Mouse (Mus musculus): ENCODE results near the gene Sgcd. TPM values are rescaled to one million over a fixed set of nuclear protein-coding genes. Genes with fewer than 3 reads are reported as not detected.

Gene Sgcd
- polyA plus RNA-seq, 1 experiment from 2014 or later, result 3.0 TPM

GRCm38 (mm10) chr11:47228222-47228621 lies 760.5 kb downstream of the Sgcd start:
- no peaks in the 10 kb centered on the region for H3K9me3 ChIP-seq (ENCODE audit: control insufficient read depth, low read length)
- no peaks in the 10 kb centered on the region for H3K4me1 ChIP-seq (replicated peaks; ENCODE audit: control insufficient read depth, insufficient read depth, low read length)
- ATAC-seq (ENCODE audit: low read depth), result peak; percentile 72; the same call in 1 of the 2 replicates
- H3K36me3 ChIP-seq (ENCODE audit: control insufficient read depth, insufficient read depth, low read length), result no peaks in the 10 kb centered on the region
- no peak overlapping the region for H3K9ac ChIP-seq (ENCODE audit: low read length)
- no peak overlapping the region for H3K27ac ChIP-seq (ENCODE audit: low read length)
- H3K27me3 ChIP-seq (ENCODE audit: control insufficient read depth, insufficient read depth, low read depth, low read length), result no peaks in the 10 kb centered on the region
- WGBS, result 20% methylated on average over 1 of the region's 1 CpGs
- no peak overlapping the region for H3K4me2 ChIP-seq (ENCODE audit: low read depth, low read length)
- H3K4me3 ChIP-seq (ENCODE audit: low read length), result no peak overlapping the region

GRCm38 (mm10) chr11:47224148-47224547 lies 764.6 kb downstream of the Sgcd start:
- no peaks in the 10 kb centered on the region for H3K36me3 ChIP-seq (ENCODE audit: control insufficient read depth, insufficient read depth, low read length)
- no peak overlapping the region for H3K4me3 ChIP-seq (ENCODE audit: low read length)
- H3K9ac ChIP-seq (ENCODE audit: low read length), result no peak overlapping the region
- H3K4me2 ChIP-seq (ENCODE audit: low read depth, low read length), result no peak overlapping the region
- WGBS, result 75% methylated on average over 2 of the region's 2 CpGs
- ATAC-seq (ENCODE audit: low read depth), result no peak
- no peaks in the 10 kb centered on the region for H3K4me1 ChIP-seq (replicated peaks; ENCODE audit: control insufficient read depth, insufficient read depth, low read length)
- H3K27ac ChIP-seq (ENCODE audit: low read length), result no peak overlapping the region
- no peaks in the 10 kb centered on the region for H3K27me3 ChIP-seq (ENCODE audit: control insufficient read depth, insufficient read depth, low read depth, low read length)
- H3K9me3 ChIP-seq (ENCODE audit: control insufficient read depth, low read length), result no peaks in the 10 kb centered on the region

- no peak overlapping the region for H3K4me3 ChIP-seq (ENCODE audit: low read length)
- no peak overlapping the region for H3K9ac ChIP-seq (ENCODE audit: low read length)
- H3K36me3 ChIP-seq (ENCODE audit: control insufficient read depth, insufficient read depth, low read length), result no peaks in the 10 kb centered on the region
- no peaks in the 10 kb centered on the region for H3K27me3 ChIP-seq (ENCODE audit: control insufficient read depth, insufficient read depth, low read depth, low read length)
- ATAC-seq (ENCODE audit: low read depth), result no peak
- no peak overlapping the region for H3K27ac ChIP-seq (ENCODE audit: low read length)
- no peak overlapping the region for H3K4me2 ChIP-seq (ENCODE audit: low read depth, low read length)
- H3K4me1 ChIP-seq (replicated peaks; ENCODE audit: control insufficient read depth, insufficient read depth, low read length), result no peaks in the 10 kb centered on the region
- no peaks in the 10 kb centered on the region for H3K9me3 ChIP-seq (ENCODE audit: control insufficient read depth, low read length)
- WGBS, result 81% methylated on average over 8 of the region's 8 CpGs
Observed at GRCm38 (mm10) chr11:47211531-47211930, 777.2 kb downstream of the Sgcd start.

GRCm38 (mm10) chr11:47206461-47206860 lies 782.3 kb downstream of the Sgcd start:
- ATAC-seq (ENCODE audit: low read depth), result no peak
- Histone ChIP-seq H3K4me3 (ENCODE audit: low read length) (no peak overlapping the region), H3K9me3 (ENCODE audit: control insufficient read depth, low read length) (no peaks in the 10 kb centered on the region), H3K36me3 (ENCODE audit: control insufficient read depth, insufficient read depth, low read length) (no peaks in the 10 kb centered on the region), H3K4me2 (ENCODE audit: low read depth, low read length) (no peak overlapping the region), H3K27me3 (ENCODE audit: control insufficient read depth, insufficient read depth, low read depth, low read length) (no peaks in the 10 kb centered on the region), H3K4me1 (replicated peaks; ENCODE audit: control insufficient read depth, insufficient read depth, low read length) (no peaks in the 10 kb centered on the region), H3K27ac (ENCODE audit: low read length) (no peak overlapping the region), H3K9ac (ENCODE audit: low read length) (no peak overlapping the region)
- WGBS, result 59% methylated on average over 1 of the region's 1 CpGs

GRCm38 (mm10) chr11:47199106-47199505 lies 789.7 kb downstream of the Sgcd start:
- ATAC-seq (ENCODE audit: low read depth), result no peak
- 82% methylated on average over 7 of the region's 7 CpGs for WGBS
- Histone ChIP-seq H3K4me3 (ENCODE audit: low read length) (no peak overlapping the region), H3K4me2 (ENCODE audit: low read depth, low read length) (no peak overlapping the region), H3K27ac (ENCODE audit: low read length) (no peak overlapping the region), H3K27me3 (ENCODE audit: control insufficient read depth, insufficient read depth, low read depth, low read length) (no peaks in the 10 kb centered on the region), H3K9me3 (ENCODE audit: control insufficient read depth, low read length) (no peaks in the 10 kb centered on the region), H3K36me3 (ENCODE audit: control insufficient read depth, insufficient read depth, low read length) (no peaks in the 10 kb centered on the region), H3K9ac (ENCODE audit: low read length) (no peak overlapping the region), H3K4me1 (replicated peaks; ENCODE audit: control insufficient read depth, insufficient read depth, low read length) (no peaks in the 10 kb centered on the region)

- Histone ChIP-seq H3K27ac (ENCODE audit: low read length) (no peak overlapping the region), H3K4me3 (ENCODE audit: low read length) (no peak overlapping the region), H3K4me1 (replicated peaks; ENCODE audit: control insufficient read depth, insufficient read depth, low read length) (no peaks in the 10 kb centered on the region), H3K27me3 (ENCODE audit: control insufficient read depth, insufficient read depth, low read depth, low read length) (no peaks in the 10 kb centered on the region), H3K9ac (ENCODE audit: low read length) (no peak overlapping the region), H3K4me2 (ENCODE audit: low read depth, low read length) (no peak overlapping the region), H3K9me3 (ENCODE audit: control insufficient read depth, low read length) (no peaks in the 10 kb centered on the region), H3K36me3 (ENCODE audit: control insufficient read depth, insufficient read depth, low read length) (no peaks in the 10 kb centered on the region)
- WGBS, result 60% methylated on average over 2 of the region's 2 CpGs
- ATAC-seq (ENCODE audit: low read depth), result no peak
Observed at GRCm38 (mm10) chr11:47188556-47188955, 800.2 kb downstream of the Sgcd start.

GRCm38 (mm10) chr11:47174977-47175376 lies 813.8 kb downstream of the Sgcd start:
- Histone ChIP-seq H3K27me3 (ENCODE audit: control insufficient read depth, insufficient read depth, low read depth, low read length) (no peaks in the 10 kb centered on the region), H3K4me2 (ENCODE audit: low read depth, low read length) (no peak overlapping the region), H3K4me1 (replicated peaks; ENCODE audit: control insufficient read depth, insufficient read depth, low read length) (peaks cover 4% of the 10 kb centered on the region; the same call in 1 of the 2 replicates), H3K9ac (ENCODE audit: low read length) (no peak overlapping the region), H3K27ac (ENCODE audit: low read length) (no peak overlapping the region), H3K9me3 (ENCODE audit: control insufficient read depth, low read length) (no peaks in the 10 kb centered on the region), H3K36me3 (ENCODE audit: control insufficient read depth, insufficient read depth, low read length) (no peaks in the 10 kb centered on the region), H3K4me3 (ENCODE audit: low read length) (no peak overlapping the region)
- 83% methylated on average over 2 of the region's 2 CpGs for WGBS
- ATAC-seq (ENCODE audit: low read depth), result no peak

- Histone ChIP-seq H3K9ac (ENCODE audit: low read length) (no peak overlapping the region), H3K4me2 (ENCODE audit: low read depth, low read length) (no peak overlapping the region), H3K4me1 (replicated peaks; ENCODE audit: control insufficient read depth, insufficient read depth, low read length) (peaks cover 4% of the 10 kb centered on the region; the same call in 1 of the 2 replicates), H3K27me3 (ENCODE audit: control insufficient read depth, insufficient read depth, low read depth, low read length) (no peaks in the 10 kb centered on the region), H3K9me3 (ENCODE audit: control insufficient read depth, low read length) (no peaks in the 10 kb centered on the region), H3K36me3 (ENCODE audit: control insufficient read depth, insufficient read depth, low read length) (no peaks in the 10 kb centered on the region), H3K27ac (ENCODE audit: low read length) (peak overlapping the region; percentile 36), H3K4me3 (ENCODE audit: low read length) (no peak overlapping the region)
- WGBS, result 54% methylated on average over 6 of the region's 6 CpGs
- peak; percentile 56; the same call in 1 of the 2 replicates for ATAC-seq (ENCODE audit: low read depth)
Observed at GRCm38 (mm10) chr11:47170926-47171625, 817.7 kb downstream of the Sgcd start.

- 76% methylated on average over 4 of the region's 4 CpGs for WGBS
- H3K4me1 ChIP-seq (replicated peaks; ENCODE audit: control insufficient read depth, insufficient read depth, low read length), result peaks cover 4% of the 10 kb centered on the region; the same call in 1 of the 2 replicates
- no peaks in the 10 kb centered on the region for H3K36me3 ChIP-seq (ENCODE audit: control insufficient read depth, insufficient read depth, low read length)
- no peak overlapping the region for H3K4me2 ChIP-seq (ENCODE audit: low read depth, low read length)
- H3K27me3 ChIP-seq (ENCODE audit: control insufficient read depth, insufficient read depth, low read depth, low read length), result no peaks in the 10 kb centered on the region
- ATAC-seq (ENCODE audit: low read depth), result no peak
- no peak overlapping the region for H3K4me3 ChIP-seq (ENCODE audit: low read length)
- no peak overlapping the region for H3K9ac ChIP-seq (ENCODE audit: low read length)
- H3K27ac ChIP-seq (ENCODE audit: low read length), result no peak overlapping the region
- H3K9me3 ChIP-seq (ENCODE audit: control insufficient read depth, low read length), result no peaks in the 10 kb centered on the region
Observed at GRCm38 (mm10) chr11:47167376-47167775, 821.4 kb downstream of the Sgcd start.

Measured in lung, embryonic 16.5 days (tissue).